12 mouse cellular contexts compared by ENCODE assay signal in the genomic region with DNA sequence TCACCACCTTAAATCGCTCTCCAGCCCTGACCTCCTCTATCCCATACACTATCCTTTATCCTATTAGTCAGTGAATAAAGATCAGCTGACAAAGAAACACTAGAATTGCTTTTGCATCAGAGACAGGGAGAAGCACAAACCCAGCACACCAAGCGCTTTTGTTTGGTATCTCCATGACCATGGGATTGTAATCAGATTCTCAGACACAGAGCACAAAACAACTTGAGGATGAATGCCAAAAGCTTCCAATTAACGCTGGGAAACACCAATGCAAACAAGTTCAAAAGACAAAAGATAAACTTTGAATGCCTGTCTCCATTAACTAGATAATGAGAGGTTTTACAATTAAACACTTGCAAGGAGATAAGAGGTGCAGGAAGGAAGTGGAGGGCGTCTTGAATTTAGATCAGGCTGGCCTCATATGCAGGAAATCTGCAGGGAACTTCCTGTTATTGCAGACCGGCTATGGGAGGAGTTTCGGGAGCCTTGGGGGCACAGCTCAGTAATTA.
DNase-seq lines count a peak whose midpoint lies in the region; ATAC-seq and TF ChIP-seq lines count a peak whose summit lies in the region.
"Had no signal": no experiment of that assay in that cellular context is flagged by ENCODE, and none has a peak within 500 bp of the region (broad histone marks: within the 10 kb centered on the region; RNA-seq: fewer than 3 reads in every experiment).

No protein-coding gene starts in this region.

- no peak overlapping the region for H3K4me3 ChIP-seq in midbrain, embryonic 10.5 days
- no peak overlapping the region for H3K4me3 ChIP-seq in midbrain, postnatal 0 days (ENCODE audit: low read depth, low read length)
- H3K4me3 ChIP-seq: erythroblast, embryonic 14.5 days; hindbrain, embryonic 15.5 days; neural tube, embryonic 13.5 days had no signal

- DNase-seq in CD4-positive, CD25-positive, alpha-beta regulatory T cell, adult 2 months (ENCODE audit: low read depth, low spot score) = peak; percentile 8
- DNase-seq in midbrain, embryonic 10.5 days (ENCODE audit: low spot score) = peak; percentile 15
- no peak for DNase-seq in midbrain, postnatal 0 days (ENCODE audit: low spot score)
- peak; percentile 27 to 28 for DNase-seq in heart, postnatal 36 days
- DNase-seq in skeletal muscle tissue, adult 2 months (ENCODE audit: low read depth, low spot score) = peak; percentile 32
- DNase-seq in left cerebral cortex, postnatal 14 days (ENCODE audit: low spot score in 2 of 2) = no peak
- no peak for DNase-seq in cerebellum, adult 11 months

- ATAC-seq in CD4-positive, CD25-positive, alpha-beta regulatory T cell, adult 4 months = no peak
- no peak for ATAC-seq in midbrain, postnatal 0 days (ENCODE audit: low FRiP score)

- no peaks in the 10 kb centered on the region for H3K27me3 ChIP-seq in midbrain, embryonic 10.5 days (ENCODE audit: low read depth, poor library complexity, severe bottlenecking)
- H3K27me3 ChIP-seq in midbrain, postnatal 0 days (ENCODE audit: insufficient read depth, low read length) = no peaks in the 10 kb centered on the region
- H3K27me3 ChIP-seq: hindbrain, embryonic 15.5 days; neural tube, embryonic 13.5 days had no signal

- H3K9ac ChIP-seq in midbrain, postnatal 0 days (replicated peaks; ENCODE audit: low read length, poor library complexity, severe bottlenecking) = no peak overlapping the region
- H3K9ac ChIP-seq: hindbrain, embryonic 15.5 days; liver, embryonic 14.5 days; neural tube, embryonic 13.5 days had no signal

- H3K4me1 ChIP-seq in midbrain, embryonic 10.5 days = peaks cover 16% of the 10 kb centered on the region
- H3K4me1 ChIP-seq in midbrain, postnatal 0 days (ENCODE audit: insufficient read depth, low read length) = no peaks in the 10 kb centered on the region

- 18% methylated on average over 6 of the region's 6 CpGs for WGBS in midbrain, embryonic 10.5 days
- 21% methylated on average over 6 of the region's 6 CpGs for WGBS in midbrain, postnatal 0 days

- no peak for TF ChIP-seq CTCF in midbrain, postnatal 0 days (IDR thresholded peaks at IDR 0.05)

- intact Hi-C loops in heart, postnatal 36 days (cut with DNase I) = loop anchor here (2.0 kb wide), 1 partner anchor 180 kb away; the partner anchor contains the start of gene Samd5
- intact Hi-C loops in left cerebral cortex, postnatal 14 days (cut with DNase I) = no loop called here

- no peaks in the 10 kb centered on the region for H3K36me3 ChIP-seq in midbrain, embryonic 10.5 days
- no peaks in the 10 kb centered on the region for H3K36me3 ChIP-seq in midbrain, postnatal 0 days (ENCODE audit: insufficient read depth, low read length)
- H3K36me3 ChIP-seq: hindbrain, embryonic 15.5 days; neural tube, embryonic 13.5 days had no signal

- no peaks in the 10 kb centered on the region for H3K9me3 ChIP-seq in midbrain, embryonic 10.5 days (replicated peaks)
- no peaks in the 10 kb centered on the region for H3K9me3 ChIP-seq in midbrain, postnatal 0 days (ENCODE audit: low read length)
- H3K9me3 ChIP-seq: hindbrain, embryonic 15.5 days; neural tube, embryonic 13.5 days had no signal

- no peak overlapping the region for H3K4me2 ChIP-seq in midbrain, postnatal 0 days (ENCODE audit: low read depth, low read length, poor library complexity, severe bottlenecking)
- H3K4me2 ChIP-seq: hindbrain, embryonic 15.5 days; neural tube, embryonic 13.5 days had no signal

- peak overlapping the region; percentile 39 for H3K27ac ChIP-seq in midbrain, embryonic 10.5 days (replicated peaks)
- no peak overlapping the region for H3K27ac ChIP-seq in midbrain, postnatal 0 days (ENCODE audit: low read depth, low read length)
- H3K27ac ChIP-seq: hindbrain, embryonic 15.5 days; liver, embryonic 14.5 days; neural tube, embryonic 13.5 days had no signal

Comparison
In these comparisons a context has a peak if more than half of its experiments do, and no peak if none do; other contexts are left out.
1. DNase-seq: peak in CD4-positive, CD25-positive, alpha-beta regulatory T cell, adult 2 months (single experiment), midbrain, embryonic 10.5 days (single experiment), heart, postnatal 36 days (2 of 2) and skeletal muscle tissue, adult 2 months (single experiment); none in midbrain, postnatal 0 days (single experiment), left cerebral cortex, postnatal 14 days (0 of 2) and cerebellum, adult 11 months (single experiment).